Mouse (Mus musculus) liver, postnatal 0 days (tissue): ENCODE data around the gene Ptk7. TPM values are rescaled to one million over a fixed set of nuclear protein-coding genes. Genes with fewer than 3 reads are reported as not detected.
A peak's percentile ranks its signal among the peaks of the same experiment; 100 is the strongest.

Experiments
- ATAC-seq: fragments of 200-750 bp; cut with Nextera tagmentation; 2 replicates; pipeline ENCODE4 v1.8.0; 2017; ENCODE audit warnings: mild to moderate bottlenecking, moderate library complexity
- DNase-seq: peaks from one replicate; pipeline ENCODE4 v3.0.0-alpha.2; 2016
- H3K27ac ChIP-seq: fragments of 300-500 bp; sonication (generic); 2 replicates; pipeline ENCODE4 v1.5.1; 2014; ENCODE audit warnings: antibody characterized with exemption, moderate library complexity, mild to moderate bottlenecking, low read depth
- H3K27me3 ChIP-seq: fragments of 300-500 bp; sonication (generic); 2 replicates; pipeline ENCODE4 v1.6.1; 2014; ENCODE audit warnings: low read length, control low read depth, mixed read lengths; ENCODE audit not compliant: insufficient read depth
- H3K36me3 ChIP-seq: fragments of 300-500 bp; sonication (generic); replicated peaks from 2 replicates; pipeline ENCODE4 v1.6.1; 2014; ENCODE audit warnings: mild to moderate bottlenecking, control low read depth, low read length, moderate library complexity, mixed read lengths; ENCODE audit not compliant: insufficient read depth
- H3K4me1 ChIP-seq: fragments of 300-500 bp; sonication (generic); 2 replicates; pipeline ENCODE4 v1.6.1; 2014; ENCODE audit warnings: antibody characterized with exemption, mild to moderate bottlenecking, control low read depth; ENCODE audit not compliant: insufficient read depth
- H3K4me2 ChIP-seq: fragments of 300-500 bp; sonication (generic); 2 replicates; pipeline ENCODE4 v1.6.1; 2014; ENCODE audit warnings: low read depth, mild to moderate bottlenecking, low read length, moderate library complexity, mixed read lengths
- H3K4me3 ChIP-seq: fragments of 300-500 bp; sonication (generic); 2 replicates; pipeline ENCODE4 v1.5.1; 2014; ENCODE audit warnings: low read depth, low read length
- H3K9ac ChIP-seq: fragments of 300-500 bp; sonication (generic); replicated peaks from 2 replicates; pipeline ENCODE4 v1.6.1; 2014; ENCODE audit warnings: mild to moderate bottlenecking, moderate library complexity
- H3K9me3 ChIP-seq: fragments of 300-500 bp; sonication (generic); 2 replicates; pipeline ENCODE4 v1.6.1; 2016; ENCODE audit warnings: mild to moderate bottlenecking, control low read depth, low read length, mixed read lengths
- CTCF ChIP-seq: sonication (generic); IDR thresholded peaks from 2 replicates; pipeline ENCODE4 v1.5.1; 2016; ENCODE audit warnings: antibody characterized with exemption, low read depth
- EP300 ChIP-seq: IDR thresholded peaks from 2 replicates; pipeline ENCODE4 v1.6.1; 2016; ENCODE audit warnings: antibody characterized with exemption, low read depth, mild to moderate bottlenecking
- WGBS: fragments of 180-500 bp; shearing (Covaris S2); extraction: QIAGEN DNeasy Blood & Tissue Kit; methylation state at CpG from one replicate; pipeline ENCODE4 v1.1.7; 2014; ENCODE audit not compliant: insufficient replicate concordance; 5-methylcytosine and 5-hydroxymethylcytosine counted together
- polyA plus RNA-seq: library from polyadenylated mRNA; unstranded; fragments of >200 nt; fragmentation: Nextera tagmentation; extraction: Ambion mirVana; gene quantifications from 2 replicates; pipeline ENCODE4 v1.2.1, GENCODE M21; 2015

The Ptk7 gene
- polyA plus RNA-seq, 1 experiment from 2014 or later: 3.5 TPM

DNA sequence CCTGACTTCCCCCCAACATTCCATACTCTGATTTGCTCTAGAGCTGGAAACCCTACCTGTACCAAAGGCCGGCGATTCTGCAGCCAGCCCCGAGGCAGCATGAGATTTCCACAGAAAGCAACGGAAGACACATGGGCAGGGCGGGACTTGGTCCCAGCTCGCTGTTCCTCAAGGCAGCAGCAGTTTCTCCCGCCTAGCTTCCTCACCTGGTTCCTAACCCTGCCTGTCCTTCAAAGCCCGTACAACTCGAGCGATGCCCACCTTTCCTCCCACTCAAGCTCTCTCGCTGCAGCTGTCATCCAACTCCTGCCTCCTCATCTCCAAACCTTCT is 74.7 kb downstream of the Ptk7 start:
- peak overlapping the region; percentile 87; the same call in 1 of the 2 replicates for H3K27ac ChIP-seq
- no peak for ATAC-seq
- H3K9me3 ChIP-seq: no peaks in the 10 kb centered on the region
- DNase-seq: no peak
- H3K4me3 ChIP-seq: peak overlapping the region; percentile 97
- TF ChIP-seq EP300 (no peak), CTCF (no peak)
- WGBS: 1% methylated on average over 11 of the region's 11 CpGs
- H3K27me3 ChIP-seq: no peaks in the 10 kb centered on the region
- H3K4me1 ChIP-seq: peaks cover 27% of the 10 kb centered on the region
- peak overlapping the region; percentile 98 for H3K4me2 ChIP-seq
- peaks cover 27% of the 10 kb centered on the region for H3K36me3 ChIP-seq
- peak overlapping the region; percentile 99 for H3K9ac ChIP-seq

DNA sequence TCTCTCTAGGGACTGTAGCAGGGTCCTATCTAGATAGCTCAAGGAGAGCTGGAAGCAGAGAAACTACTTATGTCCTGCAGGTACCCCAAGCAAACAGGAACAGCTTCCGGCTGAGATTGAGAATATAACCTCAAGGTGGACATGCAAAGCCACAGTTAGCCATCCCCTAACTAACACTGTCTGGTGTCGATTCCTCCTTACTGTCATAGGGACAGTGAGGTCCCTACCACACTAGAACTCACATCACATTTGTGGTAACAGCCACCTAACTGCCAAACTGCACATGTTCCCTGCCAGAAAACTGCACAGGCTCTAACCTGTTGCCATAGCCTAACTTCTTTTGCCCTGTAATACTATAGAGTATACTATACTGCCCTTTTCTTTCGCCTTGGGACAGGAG is 75.4 kb downstream of the Ptk7 start:
- Histone ChIP-seq H3K27ac (no peak overlapping the region), H3K36me3 (peaks cover 32% of the 10 kb centered on the region), H3K9me3 (no peaks in the 10 kb centered on the region), H3K9ac (peak overlapping the region; percentile 13; the same call in 1 of the 2 replicates), H3K27me3 (no peaks in the 10 kb centered on the region), H3K4me3 (peak overlapping the region; percentile 97; the same call in 1 of the 2 replicates), H3K4me2 (peak overlapping the region; percentile 98), H3K4me1 (peaks cover 27% of the 10 kb centered on the region)
- TF ChIP-seq EP300 (no peak), CTCF (no peak)
- DNase-seq: no peak
- no peak for ATAC-seq
- 68% methylated on average over 3 of the region's 3 CpGs for WGBS

DNA sequence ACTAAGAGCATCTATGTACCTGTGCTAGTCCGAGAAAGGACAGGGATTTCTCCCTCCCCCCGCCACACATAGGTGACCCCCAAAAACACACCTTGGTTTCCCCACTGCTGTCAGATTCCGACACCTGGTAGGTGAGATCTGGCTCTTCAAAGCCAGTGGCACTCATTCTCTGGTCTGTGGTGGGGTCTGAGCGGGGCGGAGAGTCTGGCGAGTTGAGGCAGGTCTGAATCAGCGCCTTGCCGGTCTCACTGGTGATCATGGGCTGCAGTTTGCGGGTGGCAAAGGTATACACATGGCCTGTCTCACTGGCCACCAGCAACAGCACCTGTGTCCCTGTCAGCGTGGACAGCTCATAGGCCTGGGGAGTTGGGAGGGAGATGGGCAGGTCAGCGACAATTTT is 75.8 kb downstream of the Ptk7 start:
- Histone ChIP-seq H3K4me1 (peaks cover 27% of the 10 kb centered on the region), H3K27ac (no peak overlapping the region), H3K4me3 (no peak overlapping the region), H3K36me3 (peaks cover 36% of the 10 kb centered on the region), H3K27me3 (no peaks in the 10 kb centered on the region), H3K9ac (no peak overlapping the region), H3K9me3 (no peaks in the 10 kb centered on the region), H3K4me2 (peak overlapping the region; percentile 98)
- DNase-seq (no peak), ATAC-seq (no peak)
- no peak for TF ChIP-seq EP300
- TF ChIP-seq CTCF: no peak
- WGBS: 78% methylated on average over 11 of the region's 11 CpGs

DNA sequence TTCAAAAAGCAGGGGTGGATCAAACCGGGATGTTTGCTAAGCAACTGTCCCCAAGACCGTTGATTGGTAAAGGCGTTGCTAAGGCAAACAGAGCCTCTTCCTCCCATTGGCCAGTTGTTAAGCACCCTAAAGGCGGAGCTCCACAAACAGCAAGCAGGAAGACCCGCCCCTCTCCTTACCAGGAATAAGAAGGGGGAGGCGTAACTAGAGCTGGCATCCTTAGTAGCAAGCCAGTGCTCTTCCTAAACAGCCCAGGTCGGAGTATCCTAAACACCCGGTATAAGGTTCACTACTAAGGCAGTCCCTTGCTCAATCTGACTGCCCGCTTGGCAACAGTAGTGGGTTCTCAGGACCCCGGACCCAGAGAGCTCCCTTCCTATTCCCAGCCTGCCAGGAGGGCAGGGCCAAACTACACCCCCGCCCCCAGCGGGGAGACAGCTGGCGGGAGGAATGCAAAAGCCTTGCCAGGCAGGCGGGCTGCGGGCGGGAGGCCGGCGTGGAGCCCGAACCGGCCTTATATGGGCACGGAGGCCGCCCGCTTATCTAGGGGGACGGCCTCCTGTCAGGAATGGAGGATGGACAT is 76.4 kb downstream of the Ptk7 start:
- peak; percentile 68 for DNase-seq
- H3K4me1 ChIP-seq: peaks cover 27% of the 10 kb centered on the region
- WGBS: 36% methylated on average over 24 of the region's 24 CpGs
- H3K36me3 ChIP-seq: peaks cover 36% of the 10 kb centered on the region
- no peak overlapping the region for H3K4me3 ChIP-seq
- no peak for TF ChIP-seq EP300
- no peak for TF ChIP-seq CTCF
- H3K4me2 ChIP-seq: peak overlapping the region; percentile 98
- H3K27me3 ChIP-seq: no peaks in the 10 kb centered on the region
- H3K27ac ChIP-seq: 0 out of 2 replicates have a peak overlapping the region, but pooled peaks have one; percentile 57
- H3K9me3 ChIP-seq: no peaks in the 10 kb centered on the region
- no peak overlapping the region for H3K9ac ChIP-seq
- ATAC-seq: peak; percentile 23

DNA sequence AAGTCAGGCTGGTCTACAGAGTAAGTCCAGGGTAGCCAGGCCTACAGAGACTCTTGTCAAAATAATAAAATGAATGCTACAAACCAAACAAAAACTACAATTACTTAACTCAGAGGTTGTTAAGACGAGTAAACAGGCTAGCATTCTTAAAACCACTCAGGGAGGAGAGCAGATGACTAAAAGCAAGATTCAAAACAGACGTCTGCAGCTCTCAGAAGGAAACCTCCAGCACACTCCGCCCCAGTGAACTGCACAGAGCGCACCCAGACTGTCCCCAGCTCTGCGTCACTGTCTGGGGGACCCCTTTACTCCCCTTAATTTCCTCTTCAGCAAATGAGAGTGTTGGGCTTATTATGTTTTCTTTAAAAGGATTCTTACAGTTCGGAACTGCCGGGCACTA is 77.2 kb downstream of the Ptk7 start:
- WGBS: 87% methylated on average over 7 of the region's 7 CpGs
- H3K9me3 ChIP-seq: no peaks in the 10 kb centered on the region
- H3K9ac ChIP-seq: no peak overlapping the region
- no peak overlapping the region for H3K4me3 ChIP-seq
- H3K4me2 ChIP-seq: no peak overlapping the region
- peaks cover 36% of the 10 kb centered on the region for H3K36me3 ChIP-seq
- no peak for ATAC-seq
- no peak for DNase-seq
- peaks cover 27% of the 10 kb centered on the region for H3K4me1 ChIP-seq
- H3K27ac ChIP-seq: no peak overlapping the region
- H3K27me3 ChIP-seq: no peaks in the 10 kb centered on the region
- TF ChIP-seq CTCF (no peak), EP300 (no peak)

DNA sequence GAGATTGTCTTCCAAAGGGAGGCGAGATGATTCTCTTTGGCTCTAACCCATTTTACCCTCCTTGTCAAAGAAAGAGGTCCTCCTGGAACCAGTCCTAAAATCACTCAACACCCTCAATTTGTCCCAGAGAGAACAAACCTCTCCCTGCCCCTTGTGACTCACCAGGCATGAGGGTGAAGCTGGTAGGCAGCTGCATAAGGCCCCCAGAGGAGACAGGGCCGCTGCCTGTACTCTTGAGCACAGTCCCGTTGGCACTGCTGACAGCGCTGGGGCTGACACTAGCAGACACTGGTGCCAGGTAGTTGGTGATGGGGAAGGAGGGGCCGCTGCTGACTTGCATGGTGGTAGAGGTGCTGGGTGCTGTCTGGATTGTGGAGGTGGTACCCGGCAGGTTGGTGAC is 77.9 kb downstream of the Ptk7 start:
- DNase-seq (no peak), ATAC-seq (no peak)
- Histone ChIP-seq H3K27me3 (no peaks in the 10 kb centered on the region), H3K27ac (no peak overlapping the region), H3K9me3 (no peaks in the 10 kb centered on the region), H3K4me3 (no peak overlapping the region), H3K4me2 (no peak overlapping the region), H3K9ac (no peak overlapping the region), H3K36me3 (peaks cover 36% of the 10 kb centered on the region), H3K4me1 (peaks cover 23% of the 10 kb centered on the region)
- 80% methylated on average over 6 of the region's 6 CpGs for WGBS
- TF ChIP-seq EP300: no peak
- TF ChIP-seq CTCF: no peak
